Mouse (Mus musculus) mouse trophoblast stem cell (cell line): ENCODE data around the gene R3hdml.
"Not testable (repeated sequence)": the region's sequence is repeated elsewhere in the genome, so short reads cannot be mapped to it uniquely, and the experiment has no call there.

Experiments
- in situ Hi-C, 2 experiments: fragments of 300-500 bp; cut with MseI, MboI; formaldehyde crosslinking; loops; 2 replicates in 1 of 2; 3 replicates in 1 of 2; pipeline ENCODE4 v1.15.1; 2025

R3hdml gene

DNA sequence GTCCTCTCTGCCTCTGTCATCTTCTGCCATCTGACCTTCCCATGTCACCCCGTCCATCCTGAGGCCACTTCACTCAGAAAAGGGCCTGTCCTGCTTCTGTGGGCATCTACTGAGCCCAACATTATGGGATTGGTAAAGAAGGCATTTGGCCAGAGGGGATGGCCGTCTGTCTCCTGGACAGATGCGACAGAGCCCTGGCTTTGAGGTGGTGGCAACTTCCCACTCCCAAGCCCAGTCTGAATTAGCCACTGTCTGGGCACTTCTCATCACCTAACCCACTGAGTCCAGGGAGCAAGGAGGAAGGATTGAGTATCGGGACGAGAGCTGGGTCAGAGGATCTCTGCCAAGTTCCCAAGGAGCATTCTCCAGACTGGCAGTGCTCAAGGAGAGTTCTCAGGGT is at the start of gene R3hdml:
TSS of gene R3hdml (plus strand) at position 301 of the 400 bp plus-strand sequence.
- in situ Hi-C loops: no loop called here

- in situ Hi-C loops: loop anchor here in 1 of 2 experiments (10.0 kb wide), 1 partner anchor 151 kb away; no protein-coding TSS in a partner anchor
These were observed 48.6 kb upstream of the R3hdml start for GRCm38 (mm10) chr2:163443543-163443942.

DNA sequence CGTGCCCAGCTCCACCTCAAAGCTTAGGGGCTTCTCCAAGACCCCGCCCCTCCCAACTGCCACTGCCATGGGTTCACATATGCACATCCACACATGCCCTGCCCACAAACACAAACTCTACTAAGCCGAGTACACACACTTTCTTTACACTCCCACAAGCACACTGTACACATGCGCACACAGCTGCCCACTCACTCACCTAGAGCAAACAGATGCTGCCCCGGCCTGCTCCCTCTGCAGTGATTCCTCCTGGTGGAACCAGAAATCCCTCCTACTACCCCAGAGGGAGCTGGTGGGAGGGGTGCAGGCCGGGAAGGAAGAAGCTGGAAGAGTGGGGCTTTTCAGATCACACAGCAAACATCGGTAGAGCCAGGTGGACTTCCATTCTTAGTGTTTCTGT is 48.1 kb upstream of the R3hdml start:
- in situ Hi-C loops: loop anchor here in 1 of 2 experiments (10.0 kb wide), 1 partner anchor 151 kb away; no protein-coding TSS in a partner anchor

DNA sequence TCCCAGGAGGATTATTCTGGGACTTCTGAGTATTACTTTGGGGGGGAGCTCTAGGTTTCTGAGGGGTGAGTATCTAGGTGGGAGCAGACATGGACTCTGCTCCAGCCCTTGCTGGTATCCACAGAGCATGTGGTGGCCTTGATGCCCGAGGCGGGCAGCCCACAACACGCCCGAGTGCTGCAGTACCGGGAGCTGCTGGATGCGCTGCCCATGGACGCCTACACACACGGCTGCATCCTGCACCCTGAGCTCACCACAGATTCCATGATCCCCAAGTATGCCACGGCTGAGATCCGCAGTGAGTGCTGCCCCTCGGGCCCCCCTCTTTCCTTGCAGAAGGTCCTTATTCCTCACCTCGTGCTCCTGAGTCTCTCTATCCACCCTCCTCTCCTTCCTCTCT is 44.7 kb upstream of the R3hdml start:
- in situ Hi-C loops: loop anchor here in 1 of 2 experiments (10.0 kb wide), 1 partner anchor 147 kb away; no protein-coding TSS in a partner anchor

DNA sequence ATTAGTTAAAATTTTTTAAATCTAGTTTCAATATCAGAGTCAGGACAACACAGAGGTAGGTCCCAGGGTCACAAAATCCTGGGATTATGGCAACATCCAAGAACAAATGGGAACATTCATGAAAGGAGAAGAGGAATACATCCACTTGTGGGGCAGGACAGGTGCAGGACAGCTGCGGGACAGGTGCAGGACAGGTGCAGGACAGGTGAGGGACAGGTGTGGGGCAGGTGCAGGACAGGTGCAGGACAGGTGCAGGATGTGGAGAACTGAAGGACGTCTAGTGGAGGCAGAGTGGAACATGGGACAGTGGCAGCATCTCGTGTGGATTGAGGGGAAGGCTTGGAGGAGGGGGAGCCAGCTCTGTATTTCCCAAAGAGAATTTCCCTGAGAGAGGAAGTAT is 42.8 kb upstream of the R3hdml start:
- in situ Hi-C loops: loop anchor here in 1 of 2 experiments (10.0 kb wide), 1 partner anchor 146 kb away; no protein-coding TSS in a partner anchor

- in situ Hi-C loops: no loop called here
These were observed 41.3 kb upstream of the R3hdml start for GRCm38 (mm10) chr2:163450668-163451295.

DNA sequence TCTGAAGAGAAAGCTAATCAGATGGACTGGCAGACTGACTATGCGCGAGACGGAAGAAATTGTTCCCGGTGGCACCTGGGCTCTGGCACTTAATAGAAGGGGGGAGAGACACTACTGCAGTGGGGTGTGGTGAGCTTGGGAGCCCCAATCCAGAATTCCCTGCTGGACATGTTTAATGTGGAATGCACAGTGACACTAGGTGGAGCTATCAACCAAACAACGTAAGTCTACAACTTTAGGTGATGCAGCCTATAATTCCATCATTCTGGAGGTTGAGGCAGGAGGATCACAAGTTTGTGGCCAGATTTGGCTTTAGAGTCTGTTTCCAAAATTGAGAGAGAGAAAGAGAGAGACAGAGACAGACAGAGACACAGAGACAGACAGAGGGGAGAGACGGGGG is 39.4 kb upstream of the R3hdml start:
- in situ Hi-C loops: no loop called here

DNA sequence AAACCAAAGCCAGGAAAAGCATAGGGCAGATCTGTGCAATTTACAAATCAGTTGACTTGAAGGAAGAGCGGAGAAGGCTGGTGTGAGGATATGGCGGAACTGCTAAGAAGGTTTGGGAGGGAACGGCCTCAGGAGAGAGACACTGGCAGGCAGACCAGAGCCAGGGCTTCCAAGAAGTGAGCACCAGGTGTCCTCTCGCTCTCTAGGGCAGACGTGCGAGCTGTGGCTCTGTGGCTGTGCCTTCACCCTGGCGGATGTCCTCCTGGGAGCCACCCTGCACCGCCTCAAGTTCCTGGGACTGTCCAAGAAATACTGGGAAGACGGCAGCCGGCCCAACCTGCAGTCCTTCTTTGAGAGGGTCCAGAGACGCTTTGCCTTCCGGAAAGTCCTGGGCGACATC is 38.7 kb upstream of the R3hdml start:
- in situ Hi-C loops: no loop called here

DNA sequence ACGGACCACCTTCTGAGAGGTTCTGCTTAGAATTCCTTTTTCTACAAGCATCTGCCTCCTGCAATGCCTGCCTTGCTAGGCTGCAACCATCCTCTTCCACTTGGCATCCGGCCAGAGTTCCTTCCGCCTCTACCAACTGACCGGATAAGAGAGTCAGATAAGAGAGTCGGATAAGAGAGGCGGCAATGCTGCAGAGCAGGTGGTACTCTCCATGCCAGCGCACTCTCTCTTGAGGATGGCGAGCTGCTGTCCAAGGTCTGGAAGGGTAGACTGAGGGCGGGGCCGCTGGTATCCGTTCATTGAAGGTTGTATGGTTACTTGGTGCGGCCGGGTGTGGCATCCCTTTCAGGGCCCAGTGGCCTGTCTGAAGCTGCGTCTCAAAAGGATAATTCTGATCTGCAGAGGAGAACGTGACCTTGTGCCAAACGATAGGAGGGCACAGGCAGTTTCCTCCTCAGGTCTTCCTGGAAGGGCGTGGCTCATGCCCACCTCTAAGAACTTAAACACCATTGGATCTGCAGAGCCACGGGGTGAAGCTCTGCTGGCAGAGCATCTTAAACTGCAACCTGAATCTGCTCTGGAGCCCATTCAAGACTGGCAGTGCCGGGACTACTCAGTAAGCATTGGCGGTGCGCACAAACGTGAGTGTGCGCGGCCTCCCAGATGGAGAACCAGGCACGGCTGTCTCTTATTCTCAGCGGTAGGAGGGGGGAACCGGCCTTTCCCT is 33.4 kb upstream of the R3hdml start:
- in situ Hi-C loops: no loop called here

GRCm38 (mm10) chr2:163459380-163459779 is 32.7 kb upstream of the R3hdml start:
- in situ Hi-C loops: no loop called here

- in situ Hi-C loops: no loop called here
These were observed 31.5 kb upstream of the R3hdml start for GRCm38 (mm10) chr2:163460622-163461021.

DNA sequence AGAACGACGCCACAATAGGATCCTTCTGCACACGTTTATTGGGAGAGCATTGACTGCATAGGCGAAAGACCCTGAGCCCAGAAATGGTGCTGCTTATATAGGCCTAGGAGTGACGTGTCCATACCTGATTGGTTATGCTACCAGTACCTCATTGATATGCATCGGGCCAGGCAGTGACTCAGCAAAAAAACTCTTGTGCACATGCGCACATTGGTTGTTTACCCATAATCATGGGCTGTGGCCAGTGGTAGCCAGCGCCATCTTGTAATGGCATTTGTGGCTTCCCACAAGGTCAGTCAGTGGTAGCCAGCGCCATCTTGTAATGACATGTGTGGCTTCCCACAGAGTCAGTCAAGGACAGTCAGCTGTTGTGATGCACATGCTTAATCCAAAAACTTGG is 30.8 kb upstream of the R3hdml start:
- in situ Hi-C loops: not testable (repeated sequence)

DNA sequence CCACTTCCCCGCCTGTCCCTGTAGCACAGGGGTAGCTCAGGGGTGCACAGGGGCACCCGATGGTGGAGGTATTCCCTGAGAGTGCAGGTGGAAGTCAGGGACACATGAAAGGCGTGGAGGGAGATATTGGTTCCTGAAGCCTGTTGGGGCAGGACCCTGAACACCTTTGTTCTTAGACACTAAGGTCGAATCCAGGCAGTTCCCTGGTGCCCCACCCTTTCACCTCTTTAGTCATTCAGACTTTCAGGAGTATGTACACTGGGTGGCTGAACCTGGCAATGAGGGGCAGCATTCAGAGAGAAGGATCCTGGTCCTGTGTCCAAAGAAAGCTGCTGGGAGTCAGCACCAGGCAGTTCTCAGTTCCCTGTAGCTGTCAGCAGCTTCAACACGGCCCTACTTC is 29.7 kb upstream of the R3hdml start:
- in situ Hi-C loops: no loop called here

- in situ Hi-C loops: no loop called here
These were observed 29.3 kb upstream of the R3hdml start for GRCm38 (mm10) chr2:163462801-163463200.

DNA sequence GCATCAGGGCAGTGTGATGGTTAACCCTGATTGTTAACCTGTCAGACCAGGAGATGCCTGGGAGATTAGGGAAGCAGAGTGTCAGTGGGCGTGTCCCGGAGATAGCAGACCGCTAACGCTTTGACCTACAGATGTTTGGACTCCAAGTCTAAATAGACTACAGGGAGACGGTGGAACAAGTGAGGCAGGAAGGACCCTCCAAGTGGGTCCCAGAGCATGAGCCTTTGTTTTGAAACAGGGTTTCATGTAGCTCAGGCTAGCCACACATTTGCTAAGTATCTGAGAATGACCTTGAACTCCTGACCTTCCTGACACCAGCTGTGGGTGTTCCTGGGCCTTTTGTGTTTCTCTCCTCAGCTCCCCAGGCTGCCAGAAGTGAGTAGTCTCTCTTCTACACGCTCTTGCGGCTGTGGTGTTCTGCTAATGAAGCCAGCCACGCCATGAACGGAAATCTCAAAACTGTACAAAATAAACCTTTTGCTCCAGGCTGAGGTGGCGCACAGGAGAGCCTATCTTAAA is 28.8 kb upstream of the R3hdml start:
- in situ Hi-C loops: no loop called here

- in situ Hi-C loops: no loop called here
These were observed 28.1 kb upstream of the R3hdml start for GRCm38 (mm10) chr2:163463998-163464397.

GRCm38 (mm10) chr2:163464562-163464961 is 27.6 kb upstream of the R3hdml start:
- in situ Hi-C loops: no loop called here

DNA sequence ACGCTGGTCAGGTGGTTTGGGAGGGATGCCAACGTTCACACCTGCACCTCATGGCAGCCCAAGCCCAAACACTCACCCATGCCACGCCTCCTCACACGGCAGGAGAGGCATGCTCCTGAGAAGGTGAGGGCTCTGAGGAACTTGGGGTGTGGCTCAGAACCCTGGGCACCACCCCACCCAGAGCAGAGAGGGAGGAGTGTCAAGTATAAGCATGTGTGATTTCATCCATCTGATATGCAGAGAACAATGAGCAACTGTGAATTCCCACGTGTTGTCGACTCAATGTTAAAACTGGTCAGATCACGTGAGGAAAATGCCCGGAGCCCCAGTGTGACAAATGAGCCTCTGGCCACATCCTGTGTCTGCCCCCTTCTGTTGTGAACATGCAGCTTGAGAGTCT is 25.3 kb upstream of the R3hdml start:
- in situ Hi-C loops: no loop called here

DNA sequence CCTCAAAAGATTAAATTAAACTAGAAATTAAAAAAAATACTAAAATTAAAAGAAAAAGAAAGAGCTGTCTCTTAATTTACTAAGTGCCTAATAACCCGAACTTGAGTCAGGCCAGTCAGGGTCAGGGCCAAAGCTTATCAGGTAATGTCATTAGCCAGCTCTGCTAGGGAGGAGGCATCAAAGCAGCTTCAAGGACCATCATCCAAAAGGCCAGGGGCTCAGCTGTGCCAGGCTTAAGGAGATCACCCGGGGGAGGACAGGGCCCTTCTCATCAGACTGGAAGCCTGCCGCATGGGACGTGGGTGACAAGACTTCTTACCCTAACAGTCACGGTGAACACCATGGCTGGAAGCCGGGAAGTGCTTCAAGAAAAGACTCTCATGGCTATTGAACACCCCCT is 24.5 kb upstream of the R3hdml start:
- in situ Hi-C loops: no loop called here

- in situ Hi-C loops: no loop called here
These were observed 23.3 kb upstream of the R3hdml start for GRCm38 (mm10) chr2:163468866-163469265.

DNA sequence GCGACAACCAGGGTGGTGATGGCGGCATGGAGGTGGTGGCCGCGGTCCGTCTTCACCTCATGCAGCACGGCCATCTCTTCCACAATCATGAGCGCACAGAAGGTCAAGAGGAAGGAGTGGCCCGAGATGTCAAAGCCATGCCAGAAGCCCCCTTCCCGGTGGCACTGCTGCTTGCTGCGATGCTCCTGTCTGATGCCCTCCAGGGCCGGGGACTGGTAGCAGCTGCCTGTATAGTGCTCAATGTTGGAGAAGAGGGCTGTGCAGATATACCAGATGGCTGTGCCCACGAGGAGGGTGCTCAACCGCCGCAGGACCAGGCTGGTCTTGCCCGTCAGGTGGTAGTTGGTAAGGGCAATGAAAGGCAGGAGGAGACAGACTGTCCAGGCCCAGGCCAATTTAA is 22.4 kb upstream of the R3hdml start:
- in situ Hi-C loops: no loop called here

- in situ Hi-C loops: no loop called here
These were observed 21.0 kb upstream of the R3hdml start for GRCm38 (mm10) chr2:163471136-163471535.
